Mouse (Mus musculus) CH12.LX (cell line): ENCODE measurements around the gene Actn3. TPM values are rescaled to one million over a fixed set of nuclear protein-coding genes. Genes with fewer than 3 reads are reported as not detected.

Source experiments
- DNase-seq: peaks from one replicate; pipeline ENCODE4 v3.0.0-alpha.2; 2013; ENCODE audit errors: extremely low read depth
- H3K27ac ChIP-seq: 2 replicates; pipeline ENCODE4 v1.5.1; 2012; ENCODE audit warnings: low read depth, mild to moderate bottlenecking, control low read depth, moderate library complexity; ENCODE audit not compliant: insufficient read depth
- H3K27me3 ChIP-seq: replicated peaks from 2 replicates; pipeline ENCODE3; 2012; ENCODE audit warnings: inconsistent platforms
- H3K36me3 ChIP-seq, 2 experiments: replicated peaks in 1 of 2; 2 replicates each; pipeline versions ENCODE3 to v1.6.1; 2012; ENCODE audit warnings: inconsistent platforms in 1 of 2, low read length in 1 of 2, mild to moderate bottlenecking in 1 of 2, mixed read lengths in 1 of 2, moderate library complexity in 1 of 2; ENCODE audit not compliant: control insufficient read depth in 1 of 2, insufficient read depth in 1 of 2
- H3K4me1 ChIP-seq, 2 experiments: 2 replicates each; pipeline ENCODE4 v1.6.1; 2012; ENCODE audit warnings: inconsistent platforms in 1 of 2, moderate library complexity in 1 of 2; ENCODE audit not compliant: insufficient read depth in 2 of 2, control insufficient read depth in 1 of 2
- H3K4me2 ChIP-seq: 2 replicates; pipeline ENCODE4 v1.6.1; 2012; ENCODE audit warnings: low read depth, mild to moderate bottlenecking, control low read depth; ENCODE audit not compliant: poor library complexity, insufficient read depth, severe bottlenecking
- H3K4me3 ChIP-seq, 3 experiments: fragments of 150-350 bp in 1 of 3; sonication (generic) in 1 of 3; replicated peaks in 1 of 3; 2 replicates each; pipeline versions ENCODE3 to v1.5.1; 2011 to 2012; ENCODE audit warnings: low read depth in 2 of 3, low read length in 2 of 3, mild to moderate bottlenecking in 2 of 3, moderate library complexity in 2 of 3, control low read depth in 1 of 3, improper control_type of control experiment in 1 of 3, inconsistent platforms in 1 of 3, mixed read lengths in 1 of 3; ENCODE audit not compliant: poor library complexity in 1 of 3
- H3K79me2 ChIP-seq: replicated peaks from 2 replicates; pipeline ENCODE4 v1.6.1; 2012; ENCODE audit warnings: mild to moderate bottlenecking, moderate library complexity; ENCODE audit not compliant: control insufficient read depth, poor library complexity, insufficient read depth, severe bottlenecking; ENCODE audit errors: extremely low read depth
- H3K9ac ChIP-seq: 2 replicates; pipeline ENCODE4 v1.6.1; 2012; ENCODE audit warnings: low read depth, mild to moderate bottlenecking, control low read depth, moderate library complexity; ENCODE audit not compliant: insufficient read depth
- H3K9me3 ChIP-seq: replicated peaks from 2 replicates; pipeline ENCODE3; 2012; ENCODE audit warnings: low read length, inconsistent platforms, mixed read lengths
- CHD2 ChIP-seq: IDR thresholded peaks from 2 replicates; pipeline ENCODE4 v1.6.1; 2011; ENCODE audit warnings: low read length, improper control_type of control experiment
- E2F4 ChIP-seq: IDR thresholded peaks from 2 replicates; pipeline ENCODE4 v1.6.1; 2011; ENCODE audit warnings: low read depth, low read length, improper control_type of control experiment; ENCODE audit not compliant: insufficient replicate concordance
- ELF1 ChIP-seq: IDR thresholded peaks from 2 replicates; pipeline ENCODE4 v1.6.1; 2014; ENCODE audit warnings: low read depth, mild to moderate bottlenecking, inconsistent platforms, low read length, improper control_type of control experiment
- ETS1 ChIP-seq: conservative IDR thresholded peaks from 2 replicates; pipeline ENCODE4 v1.6.1; 2012; ENCODE audit warnings: low read depth, mild to moderate bottlenecking, inconsistent platforms, low read length, improper control_type of control experiment, moderate library complexity
- GABPA ChIP-seq: IDR thresholded peaks from 2 replicates; pipeline ENCODE4 v1.6.1; 2012; ENCODE audit warnings: low read depth, low read length, improper control_type of control experiment, inconsistent platforms; ENCODE audit not compliant: insufficient replicate concordance
- HCFC1 ChIP-seq: IDR thresholded peaks from 2 replicates; pipeline ENCODE4 v1.6.1; 2012; ENCODE audit warnings: low read depth, mild to moderate bottlenecking, inconsistent platforms, low read length, improper control_type of control experiment
- IRF4 ChIP-seq: IDR thresholded peaks from 2 replicates; pipeline ENCODE4 v1.6.1; 2014; ENCODE audit warnings: low read depth, mild to moderate bottlenecking, inconsistent platforms, low read length, improper control_type of control experiment
- JUN ChIP-seq: IDR thresholded peaks from 2 replicates; pipeline ENCODE4 v1.6.1; 2011; ENCODE audit warnings: low read depth, mild to moderate bottlenecking, low read length, improper control_type of control experiment, moderate library complexity; ENCODE audit not compliant: insufficient read depth
- JUND ChIP-seq: conservative IDR thresholded peaks from 2 replicates; pipeline ENCODE4 v1.6.1; 2011; ENCODE audit warnings: low read depth, low read length, improper control_type of control experiment
- MAFK ChIP-seq: IDR thresholded peaks from 2 replicates; pipeline ENCODE4 v1.6.1; 2011; ENCODE audit warnings: low read length, improper control_type of control experiment; ENCODE audit not compliant: insufficient replicate concordance
- MAX ChIP-seq: IDR thresholded peaks from 2 replicates; pipeline ENCODE4 v1.6.1; 2011; ENCODE audit warnings: low read length, improper control_type of control experiment
- MEF2A ChIP-seq: IDR thresholded peaks from 2 replicates; pipeline ENCODE4 v1.6.1; 2014; ENCODE audit warnings: low read depth, mild to moderate bottlenecking, inconsistent platforms, low read length, improper control_type of control experiment, borderline replicate concordance
- MYC ChIP-seq: IDR thresholded peaks from 2 replicates; pipeline ENCODE4 v1.6.1; 2011; ENCODE audit warnings: low read depth, mild to moderate bottlenecking, improper control_type of control experiment, low read length
- NELFE ChIP-seq: IDR thresholded peaks from 2 replicates; pipeline ENCODE4 v1.6.1; 2011; ENCODE audit warnings: low read depth, low read length, improper control_type of control experiment
- NRF1 ChIP-seq: IDR thresholded peaks from 2 replicates; pipeline ENCODE4 v1.6.1; 2014; ENCODE audit warnings: low read depth, mild to moderate bottlenecking, inconsistent platforms, low read length, improper control_type of control experiment, moderate library complexity
- RAD21 ChIP-seq: IDR thresholded peaks from 2 replicates; pipeline ENCODE4 v1.6.1; 2011; ENCODE audit warnings: low read depth, mild to moderate bottlenecking, low read length, improper control_type of control experiment, moderate library complexity
- RCOR1 ChIP-seq: conservative IDR thresholded peaks from 2 replicates; pipeline ENCODE4 v1.6.1; 2012; ENCODE audit warnings: low read depth, mild to moderate bottlenecking, inconsistent platforms, low read length, improper control_type of control experiment
- SIN3A ChIP-seq: IDR thresholded peaks from 2 replicates; pipeline ENCODE4 v1.6.1; 2012; ENCODE audit warnings: low read length, improper control_type of control experiment, inconsistent platforms
- SMC3 ChIP-seq: IDR thresholded peaks from 2 replicates; pipeline ENCODE4 v1.6.1; 2011; ENCODE audit warnings: low read depth, low read length, improper control_type of control experiment
- TBP ChIP-seq: conservative IDR thresholded peaks from 2 replicates; pipeline ENCODE4 v1.6.1; 2011; ENCODE audit warnings: low read depth, low read length, improper control_type of control experiment
- TCF12 ChIP-seq: IDR thresholded peaks from 2 replicates; pipeline ENCODE4 v1.6.1; 2014; ENCODE audit warnings: low read depth, mild to moderate bottlenecking, inconsistent platforms, low read length, improper control_type of control experiment
- UBTF ChIP-seq: IDR thresholded peaks from 2 replicates; pipeline ENCODE4 v1.6.1; 2012; ENCODE audit warnings: low read depth, mild to moderate bottlenecking, inconsistent platforms, low read length, improper control_type of control experiment, moderate library complexity
- USF1 ChIP-seq: IDR thresholded peaks from 2 replicates; pipeline ENCODE4 v1.6.1; 2014; ENCODE audit warnings: low read depth, mild to moderate bottlenecking, inconsistent platforms, low read length, improper control_type of control experiment
- ZKSCAN1 ChIP-seq: IDR thresholded peaks from 2 replicates; pipeline ENCODE4 v1.6.1; 2012; ENCODE audit warnings: low read depth, inconsistent platforms, low read length, improper control_type of control experiment, borderline replicate concordance
- dilution Hi-C: fragments of 300-500 bp; cut with MboI; formaldehyde crosslinking; loops from 2 replicates; pipeline ENCODE4 v1.14.3; 2020; ENCODE audit warnings: low sequenced_read_pairs; ENCODE audit not compliant: extremely low pct_unique_long_range_greater_than_20kb, extremely low pct_ligation_motif_present
- in situ Hi-C: fragments of 300-500 bp; cut with MboI; formaldehyde crosslinking; loops from 3 replicates; pipeline ENCODE4 v1.14.3; 2019; ENCODE audit warnings: low sequenced_read_pairs, low pct_ligation_motif_present, low pct_unique_long_range_greater_than_20kb, mixed read lengths
- polyA plus RNA-seq: library from polyadenylated mRNA; unstranded; fragments of >175 nt; gene quantifications from 2 replicates; pipeline ENCODE4 v1.2.1, GENCODE M21; 2012; ENCODE audit warnings: low read depth; ENCODE audit not compliant: insufficient read length
- total RNA-seq, 2 experiments: library from RNA; depleted of rRNA; stranded (reverse); fragments of 300-350 nt in 1 of 2; fragments of >200 nt in 1 of 2; gene quantifications; 2 replicates each; pipeline ENCODE4 v1.2.3; 2012 to 2014

The Actn3 gene
- total and polyA plus RNA-seq, 3 experiments: 0.34 to 0.41 TPM; not detected in 1

GRCm38 (mm10) chr19:4838526-4839140 lies 39.1 kb downstream of the Actn3 start:
- Histone ChIP-seq H3K36me3 (peaks cover 5 to 26% of the 10 kb centered on the region in 2 experiments), H3K27ac (no peak overlapping the region), H3K4me2 (peak overlapping the region; percentile 78), H3K9me3 (no peaks in the 10 kb centered on the region), H3K4me1 (peaks cover 6 to 19% of the 10 kb centered on the region in 2 experiments; a peak in 3 of 4 replicates), H3K27me3 (peaks cover 38% of the 10 kb centered on the region), H3K79me2 (no peaks in the 10 kb centered on the region), H3K4me3 (peak overlapping the region; percentile 76 to 81 (median 76)), H3K9ac (peak overlapping the region; percentile 83)
- dilution Hi-C loops (no loop called here), in situ Hi-C loops (no loop called here)
- no peak for TF ChIP-seq UBTF
- no peak for TF ChIP-seq NRF1
- no peak for TF ChIP-seq USF1
- no peak for TF ChIP-seq E2F4
- peak; percentile 13 for DNase-seq

GRCm38 (mm10) chr19:4837049-4837448 lies 40.7 kb downstream of the Actn3 start:
- Histone ChIP-seq H3K4me3 (no peak overlapping the region), H3K27me3 (peaks cover 26% of the 10 kb centered on the region), H3K79me2 (no peaks in the 10 kb centered on the region), H3K9me3 (no peaks in the 10 kb centered on the region), H3K4me2 (no peak overlapping the region), H3K27ac (no peak overlapping the region), H3K4me1 (peaks cover 6 to 25% of the 10 kb centered on the region in 2 experiments; a peak in 3 of 4 replicates), H3K36me3 (peaks cover 14 to 40% of the 10 kb centered on the region in 2 experiments), H3K9ac (no peak overlapping the region)
- no peak for DNase-seq
- dilution Hi-C loops: no loop called here
- TF ChIP-seq MEF2A (no peak), MAFK (no peak), UBTF (no peak), JUND (no peak), MAX (no peak), HCFC1 (no peak), CHD2 (no peak), USF1 (no peak), ELF1 (no peak), MYC (no peak), IRF4 (no peak)
- in situ Hi-C loops: no loop called here

- Histone ChIP-seq H3K27me3 (peaks cover 17% of the 10 kb centered on the region), H3K9ac (no peak overlapping the region), H3K4me3 (no peak overlapping the region), H3K36me3 (peaks cover 14 to 46% of the 10 kb centered on the region in 2 experiments), H3K4me2 (no peak overlapping the region), H3K79me2 (no peaks in the 10 kb centered on the region), H3K9me3 (no peaks in the 10 kb centered on the region), H3K27ac (no peak overlapping the region), H3K4me1 (peaks cover 6 to 25% of the 10 kb centered on the region in 2 experiments; a peak in 3 of 4 replicates)
- dilution Hi-C loops: no loop called here
- no peak for TF ChIP-seq RCOR1
- TF ChIP-seq TCF12: no peak
- no peak for TF ChIP-seq RAD21
- no peak for TF ChIP-seq ETS1
- TF ChIP-seq USF1: no peak
- TF ChIP-seq SIN3A: no peak
- no peak for TF ChIP-seq GABPA
- TF ChIP-seq MEF2A: no peak
- TF ChIP-seq SMC3: no peak
- no peak for TF ChIP-seq JUN
- no peak for TF ChIP-seq CHD2
- no peak for TF ChIP-seq NELFE
- TF ChIP-seq TBP: no peak
- TF ChIP-seq ZKSCAN1: no peak
- DNase-seq: no peak
- in situ Hi-C loops: no loop called here
Observed at GRCm38 (mm10) chr19:4836096-4836495, 41.6 kb downstream of the Actn3 start.
